Mouse (Mus musculus) hindbrain, embryonic 16.5 days (tissue): ENCODE data around the gene Foxp1. TPM values are rescaled to one million over a fixed set of nuclear protein-coding genes. Genes with fewer than 3 reads are reported as not detected.

Source experiments
- ATAC-seq: fragments of 200-750 bp; cut with Nextera tagmentation; 2 replicates; pipeline ENCODE4 v1.8.0; 2017; ENCODE audit warnings: moderate TSS enrichment, moderate library complexity
- H3K27ac ChIP-seq: fragments of 300-500 bp; sonication (generic); 2 replicates; pipeline ENCODE4 v1.5.1; 2014; ENCODE audit warnings: low read depth, mild to moderate bottlenecking, control low read depth, low read length, moderate library complexity
- H3K27me3 ChIP-seq: fragments of 300-500 bp; sonication (generic); replicated peaks from 2 replicates; pipeline ENCODE4 v1.6.1; 2014; ENCODE audit warnings: low read length; ENCODE audit not compliant: control insufficient read depth, insufficient read depth
- H3K36me3 ChIP-seq: fragments of 300-500 bp; sonication (generic); 2 replicates; pipeline ENCODE4 v1.6.1; 2014; ENCODE audit warnings: mild to moderate bottlenecking, low read length, moderate library complexity, mixed read lengths; ENCODE audit not compliant: control insufficient read depth, insufficient read depth
- H3K4me1 ChIP-seq: fragments of 300-500 bp; sonication (generic); 2 replicates; pipeline ENCODE4 v1.6.1; 2014; ENCODE audit warnings: low read depth, low read length; ENCODE audit not compliant: control insufficient read depth, insufficient read depth
- H3K4me2 ChIP-seq: fragments of 300-500 bp; sonication (generic); 2 replicates; pipeline ENCODE4 v1.6.1; 2014; ENCODE audit warnings: mild to moderate bottlenecking, low read length, control low read depth, moderate library complexity
- H3K4me3 ChIP-seq: fragments of 300-500 bp; sonication (generic); 2 replicates; pipeline ENCODE4 v1.5.1; 2014; ENCODE audit warnings: mild to moderate bottlenecking, low read length, control low read depth, moderate library complexity
- H3K9ac ChIP-seq: fragments of 300-500 bp; sonication (generic); 2 replicates; pipeline ENCODE4 v1.6.1; 2014; ENCODE audit warnings: low read depth, mild to moderate bottlenecking, control low read depth, low read length, moderate library complexity
- H3K9me3 ChIP-seq: fragments of 300-500 bp; sonication (generic); 2 replicates; pipeline ENCODE4 v1.6.1; 2014; ENCODE audit warnings: mild to moderate bottlenecking, low read length, moderate library complexity; ENCODE audit not compliant: control insufficient read depth
- WGBS: fragments of 180-500 bp; shearing (Covaris S2); extraction: QIAGEN DNeasy Blood & Tissue Kit; methylation state at CpG from one replicate; pipeline ENCODE4 v1.1.7; 2014; 5-methylcytosine and 5-hydroxymethylcytosine counted together
- polyA plus RNA-seq: library from polyadenylated mRNA; unstranded; fragments of >200 nt; fragmentation: Nextera tagmentation; extraction: Ambion mirVana; gene quantifications from 2 replicates; pipeline ENCODE4 v1.2.1, GENCODE M21; 2015

The Foxp1 gene
- polyA plus RNA-seq, 1 experiment from 2014 or later: 47.8 TPM

- Histone ChIP-seq H3K9me3 (no peaks in the 10 kb centered on the region), H3K4me1 (peaks cover 6% of the 10 kb centered on the region), H3K9ac (no peak overlapping the region; the same call in 1 of the 2 replicates), H3K36me3 (no peaks in the 10 kb centered on the region), H3K4me2 (peak overlapping the region; percentile 37), H3K27ac (no peak overlapping the region), H3K27me3 (no peaks in the 10 kb centered on the region), H3K4me3 (no peak overlapping the region)
- ATAC-seq: peak; percentile 70
- WGBS: 47% methylated on average over 8 of the region's 8 CpGs
Measured at GRCm38 (mm10) chr6:99191636-99192137, 330.8 kb downstream of the Foxp1 start.

GRCm38 (mm10) chr6:99191041-99191635 is 331.4 kb downstream of the Foxp1 start:
- H3K27ac ChIP-seq: no peak overlapping the region
- ATAC-seq: peak; percentile 45; the same call in 1 of the 2 replicates
- no peaks in the 10 kb centered on the region for H3K9me3 ChIP-seq
- H3K36me3 ChIP-seq: no peaks in the 10 kb centered on the region
- no peaks in the 10 kb centered on the region for H3K27me3 ChIP-seq
- no peak overlapping the region for H3K4me3 ChIP-seq
- H3K9ac ChIP-seq: no peak overlapping the region; the same call in 1 of the 2 replicates
- peaks cover 6% of the 10 kb centered on the region for H3K4me1 ChIP-seq
- peak overlapping the region; percentile 37 for H3K4me2 ChIP-seq
- WGBS: 41% methylated on average over 12 of the region's 12 CpGs

GRCm38 (mm10) chr6:99189967-99190366 is 332.6 kb downstream of the Foxp1 start:
- Histone ChIP-seq H3K4me1 (peaks cover 6% of the 10 kb centered on the region), H3K36me3 (no peaks in the 10 kb centered on the region), H3K4me2 (no peak overlapping the region), H3K9ac (no peak overlapping the region), H3K27me3 (no peaks in the 10 kb centered on the region), H3K9me3 (no peaks in the 10 kb centered on the region), H3K27ac (no peak overlapping the region), H3K4me3 (no peak overlapping the region)
- no peak for ATAC-seq
- WGBS: 39% methylated on average over 8 of the region's 8 CpGs

GRCm38 (mm10) chr6:99188366-99189216 is 333.9 kb downstream of the Foxp1 start:
- Histone ChIP-seq H3K4me1 (peaks cover 6% of the 10 kb centered on the region), H3K4me3 (no peak overlapping the region), H3K9ac (no peak overlapping the region), H3K9me3 (no peaks in the 10 kb centered on the region), H3K27me3 (no peaks in the 10 kb centered on the region), H3K36me3 (no peaks in the 10 kb centered on the region), H3K27ac (no peak overlapping the region), H3K4me2 (no peak overlapping the region)
- WGBS: 71% methylated on average over 4 of the region's 4 CpGs
- ATAC-seq: no peak

GRCm38 (mm10) chr6:99187914-99188313 is 334.6 kb downstream of the Foxp1 start:
- no peak overlapping the region for H3K4me2 ChIP-seq
- H3K27ac ChIP-seq: no peak overlapping the region
- no peaks in the 10 kb centered on the region for H3K36me3 ChIP-seq
- H3K4me3 ChIP-seq: no peak overlapping the region
- 83% methylated on average over 3 of the region's 3 CpGs for WGBS
- ATAC-seq: no peak
- no peak overlapping the region for H3K9ac ChIP-seq
- no peaks in the 10 kb centered on the region for H3K27me3 ChIP-seq
- no peaks in the 10 kb centered on the region for H3K9me3 ChIP-seq
- H3K4me1 ChIP-seq: peaks cover 6% of the 10 kb centered on the region

- Histone ChIP-seq H3K36me3 (no peaks in the 10 kb centered on the region), H3K4me3 (no peak overlapping the region), H3K9me3 (no peaks in the 10 kb centered on the region), H3K9ac (no peak overlapping the region), H3K27me3 (no peaks in the 10 kb centered on the region), H3K4me1 (peaks cover 6% of the 10 kb centered on the region), H3K27ac (no peak overlapping the region), H3K4me2 (no peak overlapping the region)
- ATAC-seq: no peak
- 63% methylated on average over 2 of the region's 2 CpGs for WGBS
Measured at GRCm38 (mm10) chr6:99187415-99187814, 335.1 kb downstream of the Foxp1 start.

- Histone ChIP-seq H3K27me3 (no peaks in the 10 kb centered on the region), H3K36me3 (no peaks in the 10 kb centered on the region), H3K9ac (no peak overlapping the region), H3K4me3 (no peak overlapping the region), H3K4me1 (peaks cover 2% of the 10 kb centered on the region), H3K27ac (no peak overlapping the region), H3K4me2 (no peak overlapping the region), H3K9me3 (no peaks in the 10 kb centered on the region)
- WGBS: 60% methylated on average over 7 of the region's 7 CpGs
- no peak for ATAC-seq
Measured at GRCm38 (mm10) chr6:99186569-99186968, 336.0 kb downstream of the Foxp1 start.

GRCm38 (mm10) chr6:99185797-99186196 is 336.7 kb downstream of the Foxp1 start:
- no peak overlapping the region for H3K4me2 ChIP-seq
- no peaks in the 10 kb centered on the region for H3K9me3 ChIP-seq
- H3K9ac ChIP-seq: no peak overlapping the region
- ATAC-seq: no peak
- H3K4me1 ChIP-seq: no peaks in the 10 kb centered on the region; the same call in 1 of the 2 replicates
- H3K4me3 ChIP-seq: no peak overlapping the region
- no peaks in the 10 kb centered on the region for H3K27me3 ChIP-seq
- H3K36me3 ChIP-seq: no peaks in the 10 kb centered on the region
- WGBS: 93% methylated on average over 2 of the region's 2 CpGs
- no peak overlapping the region for H3K27ac ChIP-seq

GRCm38 (mm10) chr6:99184051-99184450 is 338.5 kb downstream of the Foxp1 start:
- ATAC-seq: no peak
- Histone ChIP-seq H3K9ac (no peak overlapping the region), H3K27ac (no peak overlapping the region), H3K9me3 (no peaks in the 10 kb centered on the region), H3K4me3 (no peak overlapping the region), H3K27me3 (no peaks in the 10 kb centered on the region), H3K36me3 (no peaks in the 10 kb centered on the region), H3K4me2 (no peak overlapping the region), H3K4me1 (no peaks in the 10 kb centered on the region)
- 93% methylated on average over 5 of the region's 5 CpGs for WGBS
